11 mouse cellular contexts compared by ENCODE assay signal in genomic region chr12:29232492-29233447, GRCm38 (mm10).
DNase-seq lines count a peak whose midpoint lies in the region; ATAC-seq and TF ChIP-seq lines count a peak whose summit lies in the region.
"Had no signal": no experiment of that assay in that cellular context is flagged by ENCODE, and none has a peak within 500 bp of the region (broad histone marks: within the 10 kb centered on the region; RNA-seq: fewer than 3 reads in every experiment).

No protein-coding gene starts in this region.

- no peak for DNase-seq in frontal cortex, postnatal 25 days (ENCODE audit: low spot score in 2 of 2)
- DNase-seq in limb, embryonic 10.5 days (ENCODE audit: low spot score): no peak
- DNase-seq in layer of hippocampus, adult 18-20 months (ENCODE audit: low spot score in 2 of 2): peak; percentile 15 to 33
- no peak for DNase-seq in liver, postnatal 0 days
- DNase-seq: cerebellum, adult 11 months; kidney, postnatal 14 days; thymus, adult 18-20 months had no signal

- peak; percentile 73 for ATAC-seq in frontal cortex, adult (ENCODE audit: low TSS enrichment)
- ATAC-seq in limb, embryonic 13.5 days (ENCODE audit: low FRiP score, low read depth): no peak
- peak; percentile 44; the same call in 1 of the 2 replicates for ATAC-seq in neural tube, embryonic 15.5 days (ENCODE audit: low FRiP score)
- ATAC-seq in liver, postnatal 0 days: no peak
- ATAC-seq in monocyte, adult 5-6 weeks (replicated peaks; ENCODE audit: insufficient number of reproducible peaks, low FRiP score, low TSS enrichment, poor library complexity, severe bottlenecking): no peak

- 0 out of 2 replicates have a peak overlapping the region, but pooled peaks have one; percentile 2 for H3K9ac ChIP-seq in limb, embryonic 13.5 days
- H3K9ac ChIP-seq in neural tube, embryonic 15.5 days (replicated peaks): peak overlapping the region; percentile 11; the same call in 1 of the 2 replicates
- H3K9ac ChIP-seq in liver, postnatal 0 days (replicated peaks): no peak overlapping the region

- no peaks in the 10 kb centered on the region for H3K9me3 ChIP-seq in limb, embryonic 13.5 days
- H3K9me3 ChIP-seq in limb, embryonic 10.5 days (replicated peaks): no peaks in the 10 kb centered on the region
- H3K9me3 ChIP-seq in neural tube, embryonic 15.5 days (replicated peaks): no peaks in the 10 kb centered on the region
- no peaks in the 10 kb centered on the region for H3K9me3 ChIP-seq in liver, postnatal 0 days (ENCODE audit: low read length)

- no peak for TF ChIP-seq CTCF in liver, postnatal 0 days (IDR thresholded peaks at IDR 0.05; ENCODE audit: low read depth)

- H3K4me3 ChIP-seq in limb, embryonic 13.5 days: no peak overlapping the region
- no peak overlapping the region for H3K4me3 ChIP-seq in limb, embryonic 10.5 days
- no peak overlapping the region for H3K4me3 ChIP-seq in neural tube, embryonic 15.5 days (replicated peaks)
- H3K4me3 ChIP-seq in liver, postnatal 0 days (ENCODE audit: low read depth, low read length): no peak overlapping the region

- WGBS in limb, embryonic 13.5 days: 35% methylated on average over 16 of the region's 16 CpGs
- WGBS in limb, embryonic 10.5 days: 36% methylated on average over 16 of the region's 16 CpGs
- 16% methylated on average over 16 of the region's 16 CpGs for WGBS in neural tube, embryonic 15.5 days
- WGBS in liver, postnatal 0 days (ENCODE audit: insufficient replicate concordance): 35% methylated on average over 16 of the region's 16 CpGs

- no peak overlapping the region for H3K4me2 ChIP-seq in limb, embryonic 13.5 days (replicated peaks)
- peak overlapping the region; percentile 36 for H3K4me2 ChIP-seq in neural tube, embryonic 15.5 days
- H3K4me2 ChIP-seq in liver, postnatal 0 days (ENCODE audit: low read depth, low read length): no peak overlapping the region

- H3K27me3 ChIP-seq in limb, embryonic 13.5 days: peaks cover 4% of the 10 kb centered on the region; the same call in 1 of the 2 replicates
- no peaks in the 10 kb centered on the region for H3K27me3 ChIP-seq in limb, embryonic 10.5 days (ENCODE audit: low read depth, poor library complexity, severe bottlenecking)
- H3K27me3 ChIP-seq in neural tube, embryonic 15.5 days (replicated peaks): no peaks in the 10 kb centered on the region
- no peaks in the 10 kb centered on the region for H3K27me3 ChIP-seq in liver, postnatal 0 days (ENCODE audit: insufficient read depth, low read length)

- no peaks in the 10 kb centered on the region for H3K36me3 ChIP-seq in limb, embryonic 13.5 days
- H3K36me3 ChIP-seq in limb, embryonic 10.5 days: no peaks in the 10 kb centered on the region
- H3K36me3 ChIP-seq in neural tube, embryonic 15.5 days: no peaks in the 10 kb centered on the region
- H3K36me3 ChIP-seq in liver, postnatal 0 days (replicated peaks; ENCODE audit: insufficient read depth, low read length): no peaks in the 10 kb centered on the region

- no peak for TF ChIP-seq EP300 in liver, postnatal 0 days (IDR thresholded peaks at IDR 0.05; ENCODE audit: low read depth)

- H3K4me1 ChIP-seq in limb, embryonic 13.5 days: 0 out of 2 replicates have a peak, but pooled peaks cover 4% of the 10 kb centered on the region
- H3K4me1 ChIP-seq in limb, embryonic 10.5 days: peaks cover 7% of the 10 kb centered on the region
- peaks cover 23% of the 10 kb centered on the region for H3K4me1 ChIP-seq in neural tube, embryonic 15.5 days
- no peaks in the 10 kb centered on the region for H3K4me1 ChIP-seq in liver, postnatal 0 days (ENCODE audit: insufficient read depth)

- H3K27ac ChIP-seq in limb, embryonic 13.5 days: no peak overlapping the region
- no peak overlapping the region for H3K27ac ChIP-seq in limb, embryonic 10.5 days
- H3K27ac ChIP-seq in neural tube, embryonic 15.5 days (replicated peaks): peak overlapping the region; percentile 84
- no peak overlapping the region for H3K27ac ChIP-seq in liver, postnatal 0 days (ENCODE audit: low read depth)

Comparison
In these comparisons a context has a peak if more than half of its experiments do, and no peak if none do; other contexts are left out.
1. ATAC-seq: peak in frontal cortex, adult (single experiment) and neural tube, embryonic 15.5 days (single experiment); none in limb, embryonic 13.5 days (single experiment), liver, postnatal 0 days (single experiment) and monocyte, adult 5-6 weeks (single experiment).
2. DNase-seq: peak in layer of hippocampus, adult 18-20 months (2 of 2); none in frontal cortex, postnatal 25 days (0 of 2), limb, embryonic 10.5 days (single experiment) and liver, postnatal 0 days (single experiment).